Mouse (Mus musculus) CD4-positive helper T cell, adult 2 months (primary cell): ENCODE measurements at regions not wholly inside any gene's neighbourhood (a gene's known extent, or its start where the extent isn't known, plus 50 kb on each side); places are given as distances from the start of the nearest gene placed in this dataset.

Experiments
- DNase-seq: peaks from one replicate; pipeline ENCODE4 v3.0.0-alpha.2; 2012; ENCODE audit warnings: low read depth, missing footprints, low spot score

- peak; percentile 39 for DNase-seq
These were observed 489.0 kb upstream of the A1bg start for GRCm38 (mm10) chr15:61411821-61412220.

DNA sequence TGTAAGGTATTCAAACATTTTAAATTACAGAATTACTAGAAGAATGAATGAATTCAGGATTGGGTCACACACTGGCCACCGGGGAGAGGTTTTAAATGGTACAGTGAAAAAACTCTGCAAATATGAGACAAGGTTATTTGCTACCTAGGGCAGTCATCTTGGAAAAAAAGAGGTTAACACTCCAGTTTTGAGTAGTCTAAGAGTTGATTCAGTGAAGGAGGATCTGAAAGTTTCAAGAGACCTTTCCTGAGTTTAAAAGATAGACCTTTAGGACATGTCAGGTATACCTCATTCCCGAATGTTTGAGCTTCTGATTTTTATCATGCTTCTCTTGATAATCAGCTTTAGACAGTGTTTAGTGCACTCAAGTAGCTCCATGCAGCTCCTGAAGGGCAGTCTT, 488.0 kb upstream of the A1bg start:
- DNase-seq = no peak

GRCm38 (mm10) chr15:61408621-61409020, 485.8 kb upstream of the A1bg start:
- peak; percentile 65 for DNase-seq

DNA sequence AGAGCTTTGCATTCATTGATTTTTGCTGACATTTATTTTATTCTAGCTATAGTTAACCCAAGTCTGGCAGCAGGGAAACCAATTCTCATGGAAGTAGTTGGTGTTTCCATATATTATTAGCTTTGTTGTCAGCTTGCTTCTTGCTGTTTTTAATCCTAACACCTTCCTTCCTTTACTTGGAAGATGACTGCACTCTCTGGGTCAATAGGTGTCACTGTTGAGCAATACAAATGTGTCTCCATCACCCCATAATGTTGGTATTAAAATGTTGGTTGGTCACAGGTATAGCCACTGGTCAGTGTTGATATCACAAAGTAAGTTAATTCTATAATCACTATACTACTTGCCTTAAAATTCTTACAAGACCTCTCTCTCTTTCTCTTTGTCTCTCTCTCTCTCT, 477.9 kb upstream of the A1bg start:
- peak; percentile 55 for DNase-seq

DNA sequence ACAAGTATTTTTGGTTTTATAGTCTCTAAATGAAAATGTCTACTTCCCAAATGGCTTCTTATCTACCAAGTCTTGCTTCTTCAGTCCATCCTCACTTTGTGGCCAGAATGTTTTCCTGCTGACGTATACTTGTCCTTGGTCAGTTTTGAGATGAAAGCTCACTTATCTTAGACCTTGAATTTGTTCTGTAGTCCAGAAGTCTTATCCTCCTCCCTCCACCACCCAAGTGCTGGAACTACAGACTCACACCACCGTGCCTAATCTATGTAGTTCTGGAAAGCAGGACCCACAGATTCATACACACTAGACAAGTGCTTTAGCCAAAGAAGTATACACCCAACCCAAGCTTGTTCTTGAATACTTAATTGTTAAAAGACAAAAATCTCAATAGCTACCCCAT, 477.2 kb upstream of the A1bg start:
- no peak for DNase-seq

DNA sequence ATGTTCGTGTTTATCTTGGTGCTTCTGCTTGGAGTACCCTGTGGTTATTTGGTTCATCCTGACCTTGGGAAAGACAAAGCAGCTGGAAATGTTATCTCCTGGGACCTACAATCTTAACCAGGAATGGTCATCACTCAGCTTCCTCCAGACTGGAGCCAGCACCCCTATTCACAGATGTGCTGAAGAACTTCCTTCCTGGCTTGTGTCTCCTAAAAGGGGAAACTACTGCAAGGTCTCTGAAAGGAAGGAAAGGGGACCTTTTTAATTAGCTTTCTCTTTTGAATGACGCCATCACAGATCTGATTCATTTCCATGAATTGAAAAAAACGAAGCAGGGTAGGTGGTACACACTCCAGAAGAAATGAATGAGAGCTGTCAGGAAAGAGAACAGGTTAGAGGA, 476.0 kb upstream of the A1bg start:
- DNase-seq = no peak

DNA sequence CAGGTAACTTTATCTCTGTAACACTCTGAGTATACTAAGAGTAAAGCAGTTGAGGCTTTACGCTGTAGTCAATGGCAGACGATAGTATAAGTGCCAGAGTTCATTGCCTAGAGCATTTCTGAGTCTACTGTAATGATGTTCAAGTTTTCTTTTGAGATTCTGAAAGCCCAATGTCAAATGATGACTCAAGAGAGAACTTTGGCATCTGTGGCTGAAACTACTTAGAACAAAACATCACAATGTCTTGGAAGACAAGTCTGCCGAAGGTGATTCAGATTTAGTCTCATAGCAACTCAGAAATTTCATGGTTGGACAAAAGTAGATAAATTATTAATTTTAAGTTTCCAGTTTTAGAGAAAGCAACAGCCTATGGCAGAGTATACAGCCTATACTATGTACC, 474.2 kb upstream of the A1bg start:
- no peak for DNase-seq

GRCm38 (mm10) chr15:61395296-61395826, 472.5 kb upstream of the A1bg start:
- DNase-seq = no peak

DNA sequence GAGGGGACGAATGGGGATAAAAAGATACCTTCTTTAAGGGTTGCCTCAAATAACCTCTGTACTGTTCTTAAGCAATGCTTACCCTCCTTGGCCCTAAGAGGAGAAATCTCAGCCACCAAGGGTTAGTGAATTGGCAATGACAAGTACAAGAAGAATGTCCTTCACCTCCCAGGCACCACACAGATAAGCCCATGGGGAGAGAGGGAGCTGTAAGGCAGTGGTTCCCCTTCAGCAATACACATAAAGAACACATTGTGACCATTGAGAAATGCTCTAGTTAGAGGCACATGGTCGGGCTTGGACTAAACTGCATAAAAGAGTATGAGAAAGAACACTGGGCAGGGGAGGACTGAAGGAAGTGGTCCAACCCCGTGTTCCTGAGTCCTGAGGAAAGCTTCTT, 457.9 kb upstream of the A1bg start:
- no peak for DNase-seq

GRCm38 (mm10) chr15:61366276-61366675, 443.5 kb upstream of the A1bg start:
- no peak for DNase-seq

DNA sequence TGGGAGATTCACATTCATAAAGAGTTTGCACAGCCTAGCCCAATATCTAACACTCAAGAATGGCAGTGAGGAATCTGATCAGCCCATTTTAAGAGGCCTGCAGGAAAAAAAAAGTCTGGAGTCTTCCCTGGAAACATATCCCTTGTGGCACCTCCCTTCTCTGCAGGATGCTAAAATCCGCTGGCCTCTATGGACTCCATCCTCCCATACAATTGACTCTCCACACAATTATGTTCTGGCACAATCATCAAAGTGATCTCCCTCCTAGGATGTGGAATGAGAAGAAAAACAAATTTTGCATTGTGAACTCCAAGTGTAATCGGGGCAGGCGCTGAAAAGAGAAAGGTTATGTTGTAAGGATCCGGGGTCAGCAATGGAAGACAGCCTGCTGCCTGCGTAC, 442.7 kb upstream of the A1bg start:
- no peak for DNase-seq

DNA sequence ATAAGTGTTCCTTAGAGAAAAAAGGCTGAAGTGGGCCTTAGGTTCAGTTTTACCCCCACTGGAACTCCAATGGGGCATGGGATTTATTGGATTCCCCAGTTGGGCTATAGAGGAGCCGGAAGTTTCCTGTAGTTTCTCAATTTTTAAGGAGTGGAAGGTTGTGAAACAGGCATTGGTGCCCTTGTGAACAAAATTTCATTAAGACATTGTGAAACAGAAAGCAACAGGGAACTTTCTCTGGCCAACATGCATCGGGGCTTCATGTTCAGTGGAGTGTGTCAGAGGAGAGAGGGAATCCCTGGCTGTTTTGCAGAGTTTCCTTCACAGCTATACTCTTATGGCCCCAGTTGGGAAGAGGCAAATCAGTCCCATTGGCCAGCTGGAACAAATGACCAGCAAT, 441.6 kb upstream of the A1bg start:
- DNase-seq = no peak

DNA sequence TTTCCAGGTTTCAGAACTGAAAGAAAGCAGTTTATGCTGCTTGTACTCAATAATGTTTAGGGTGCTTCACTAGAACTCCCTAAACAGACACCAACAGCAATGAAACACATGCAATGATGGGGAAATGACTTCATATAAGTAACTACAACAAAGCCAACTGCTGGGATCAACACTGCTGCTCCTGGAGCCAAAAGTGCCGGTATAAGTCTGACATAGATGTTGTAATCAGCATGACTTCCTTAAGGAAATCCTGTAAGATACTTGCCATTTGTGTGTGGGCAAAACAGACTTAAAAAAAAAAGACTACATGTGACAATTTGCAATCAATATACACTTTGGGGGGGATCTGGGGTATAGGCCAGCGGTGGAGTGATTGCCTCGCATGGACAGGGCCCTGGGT, 438.4 kb upstream of the A1bg start:
- DNase-seq = no peak

- DNase-seq = no peak
These were observed 432.5 kb upstream of the A1bg start for GRCm38 (mm10) chr15:61355344-61355743.

- DNase-seq = no peak
These were observed 429.0 kb upstream of the A1bg start for GRCm38 (mm10) chr15:61351729-61352342.

GRCm38 (mm10) chr15:61345101-61345500, 422.3 kb upstream of the A1bg start:
- DNase-seq = no peak

- no peak for DNase-seq
These were observed 419.8 kb upstream of the A1bg start for GRCm38 (mm10) chr15:61342618-61343017.

GRCm38 (mm10) chr15:61327925-61328324, 405.1 kb upstream of the A1bg start:
- no peak for DNase-seq

DNA sequence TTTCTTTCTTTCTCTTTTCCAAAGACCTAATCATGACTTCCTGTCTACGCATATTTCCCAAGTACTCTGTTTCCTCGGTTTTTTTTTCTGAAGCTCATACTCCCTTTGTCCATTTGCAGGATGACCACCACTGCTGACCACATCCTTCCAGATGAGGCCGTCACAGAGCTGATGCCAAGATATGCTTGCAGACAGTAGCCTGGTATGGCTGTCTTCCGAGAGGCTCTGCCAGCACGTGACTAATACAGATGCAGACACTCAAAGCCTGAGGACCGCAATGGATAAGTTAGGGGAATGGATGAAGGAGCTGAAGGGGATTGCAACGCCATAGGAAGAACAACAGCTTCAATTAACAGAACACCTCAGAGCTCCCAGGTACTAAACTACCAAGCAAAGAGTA, 399.4 kb upstream of the A1bg start:
- DNase-seq = no peak

- DNase-seq = no peak
These were observed 386.8 kb upstream of the A1bg start for GRCm38 (mm10) chr15:61309452-61310165.

DNA sequence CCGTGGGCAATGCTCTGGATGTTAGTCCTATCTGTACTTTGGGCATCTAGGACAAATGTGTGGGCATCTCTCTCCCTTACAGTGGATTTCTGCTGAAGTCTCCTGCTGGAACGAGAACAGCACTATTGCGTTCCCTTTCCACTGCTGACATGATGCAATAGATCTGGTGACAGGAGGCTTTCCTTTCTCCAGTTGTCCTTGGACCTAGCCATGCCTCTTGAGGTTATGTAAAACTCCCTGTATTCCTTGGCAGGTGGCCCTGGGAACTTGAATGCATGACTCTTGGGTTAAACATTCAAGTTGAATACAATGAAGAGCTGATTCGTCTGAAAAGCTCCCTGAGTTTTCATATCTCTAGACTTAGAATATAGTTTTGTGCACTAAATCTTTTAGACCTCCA, 386.1 kb upstream of the A1bg start:
- no peak for DNase-seq

- no peak for DNase-seq
These were observed 381.7 kb upstream of the A1bg start for GRCm38 (mm10) chr15:61304546-61304945.

- no peak for DNase-seq
These were observed 377.0 kb upstream of the A1bg start for GRCm38 (mm10) chr15:61299796-61300195.
